Mouse (Mus musculus) midbrain, embryonic 15.5 days (tissue): Measurements from ENCODE around the gene Chad. TPM values are rescaled to one million over a fixed set of nuclear protein-coding genes. Genes with fewer than 3 reads are reported as not detected.

Experiments used
- ATAC-seq: fragments of 200-750 bp; cut with Nextera tagmentation; replicated peaks from 2 replicates; pipeline ENCODE4 v1.8.0; 2017; ENCODE audit warnings: moderate TSS enrichment
- H3K27ac ChIP-seq: fragments of 300-500 bp; sonication (generic); 2 replicates; pipeline ENCODE4 v1.5.1; 2015; ENCODE audit warnings: mild to moderate bottlenecking, inconsistent platforms
- H3K27me3 ChIP-seq: fragments of 300-500 bp; sonication (generic); replicated peaks from 2 replicates; pipeline ENCODE4 v1.6.1; 2015; ENCODE audit warnings: inconsistent platforms
- H3K36me3 ChIP-seq: fragments of 300-500 bp; sonication (generic); replicated peaks from 2 replicates; pipeline ENCODE4 v1.6.1; 2015; ENCODE audit warnings: inconsistent platforms
- H3K4me1 ChIP-seq: fragments of 300-500 bp; sonication (generic); 2 replicates; pipeline ENCODE4 v1.6.1; 2015; ENCODE audit warnings: inconsistent platforms
- H3K4me2 ChIP-seq: fragments of 300-500 bp; sonication (generic); 2 replicates; pipeline ENCODE4 v1.6.1; 2015; ENCODE audit warnings: inconsistent platforms, mild to moderate bottlenecking, moderate library complexity
- H3K4me3 ChIP-seq: fragments of 300-500 bp; sonication (generic); 2 replicates; pipeline ENCODE4 v1.5.1; 2015; ENCODE audit warnings: mild to moderate bottlenecking, inconsistent platforms
- H3K9ac ChIP-seq: fragments of 300-500 bp; sonication (generic); 2 replicates; pipeline ENCODE4 v1.6.1; 2015; ENCODE audit warnings: mild to moderate bottlenecking, inconsistent platforms
- H3K9me3 ChIP-seq: fragments of 300-500 bp; sonication (generic); 2 replicates; pipeline ENCODE4 v1.6.1; 2016; ENCODE audit warnings: inconsistent platforms
- WGBS: fragments of 180-500 bp; shearing (Covaris S2); methylation state at CpG from one replicate; pipeline ENCODE4 v1.1.7; 2015; ENCODE audit warnings: mixed read lengths; 5-methylcytosine and 5-hydroxymethylcytosine counted together
- polyA plus RNA-seq: library from polyadenylated mRNA; unstranded; fragments of >200 nt; fragmentation: Nextera tagmentation; extraction: Ambion mirVana; gene quantifications from 2 replicates; pipeline ENCODE4 v1.2.1, GENCODE M21; 2015

Gene Chad
- polyA plus RNA-seq, 1 experiment from 2014 or later, result 0.61 TPM

DNA sequence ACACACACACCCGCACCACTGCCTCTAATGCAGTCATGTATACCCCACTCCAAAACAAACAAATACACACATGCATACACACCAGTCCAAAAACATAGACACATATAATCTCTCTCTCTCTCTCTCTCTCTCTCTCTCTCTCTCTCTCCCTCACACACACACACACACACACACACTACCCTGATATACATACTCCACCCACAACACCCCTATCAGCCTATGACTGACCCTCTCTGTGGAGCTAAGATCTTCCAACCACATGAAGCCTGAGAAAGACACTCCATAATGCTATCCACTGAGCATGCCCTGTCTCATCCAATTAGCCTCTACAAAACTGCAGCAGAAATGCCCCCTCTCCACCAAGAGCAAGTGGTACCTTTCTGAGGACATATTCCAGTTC, 7.0 kb downstream of the Chad start:
- Histone ChIP-seq H3K36me3 (no peaks in the 10 kb centered on the region), H3K9me3 (no peaks in the 10 kb centered on the region), H3K27me3 (no peaks in the 10 kb centered on the region), H3K4me2 (no peak overlapping the region), H3K9ac (no peak overlapping the region), H3K4me3 (no peak overlapping the region), H3K4me1 (no peaks in the 10 kb centered on the region), H3K27ac (no peak overlapping the region)
- no peak for ATAC-seq
- WGBS, result 97% methylated on average over 1 of the region's 1 CpGs

DNA sequence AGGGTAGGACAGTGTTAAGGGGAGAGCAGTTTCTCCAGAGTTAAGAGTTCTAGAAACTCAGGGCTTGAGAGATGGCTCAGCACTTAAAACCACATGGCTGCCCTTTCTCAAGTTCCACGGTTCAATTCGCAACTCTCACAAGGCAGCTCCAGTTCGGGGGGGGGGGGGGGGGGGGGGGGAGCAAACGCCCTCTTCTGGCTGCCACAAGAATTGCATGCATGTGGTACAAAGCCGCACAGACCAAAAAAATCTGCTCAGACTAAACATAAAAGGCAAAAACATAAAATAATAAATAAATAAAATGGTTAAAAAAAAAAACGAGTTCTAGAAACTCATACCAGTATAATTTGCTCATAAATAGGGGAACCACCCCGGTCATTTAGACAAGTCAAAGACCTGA, 9.7 kb downstream of the Chad start:
- no peaks in the 10 kb centered on the region for H3K36me3 ChIP-seq
- H3K27ac ChIP-seq, result no peak overlapping the region
- WGBS, result 25% methylated on average over 6 of the region's 7 CpGs
- no peak overlapping the region for H3K9ac ChIP-seq
- no peak for ATAC-seq
- H3K27me3 ChIP-seq, result no peaks in the 10 kb centered on the region
- H3K4me2 ChIP-seq, result no peak overlapping the region
- H3K4me1 ChIP-seq, result no peaks in the 10 kb centered on the region
- H3K4me3 ChIP-seq, result no peak overlapping the region
- no peaks in the 10 kb centered on the region for H3K9me3 ChIP-seq

DNA sequence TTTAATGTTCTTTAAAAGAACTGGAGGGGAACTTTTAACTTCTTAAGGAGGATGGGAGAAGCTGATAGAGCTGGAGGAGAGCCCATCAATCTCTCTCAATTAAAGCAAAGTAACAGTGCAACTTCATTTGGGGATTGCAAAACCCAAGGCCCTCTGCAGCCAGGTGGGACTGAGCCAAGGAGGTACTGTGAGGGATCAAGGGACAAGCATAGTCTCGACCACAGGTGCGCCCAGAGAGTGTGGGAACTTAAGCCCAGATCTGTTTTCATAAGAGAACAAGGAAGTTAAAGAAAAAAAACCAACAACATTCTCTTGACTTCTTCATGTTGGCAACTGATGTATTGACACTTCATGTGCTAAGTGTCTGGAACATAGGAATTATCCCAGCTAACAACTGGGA, 10.2 kb downstream of the Chad start:
- WGBS, result 86% methylated on average over 2 of the region's 2 CpGs
- Histone ChIP-seq H3K9me3 (no peaks in the 10 kb centered on the region), H3K36me3 (no peaks in the 10 kb centered on the region), H3K4me3 (no peak overlapping the region), H3K9ac (no peak overlapping the region), H3K27me3 (no peaks in the 10 kb centered on the region), H3K27ac (no peak overlapping the region), H3K4me2 (no peak overlapping the region), H3K4me1 (no peaks in the 10 kb centered on the region)
- ATAC-seq, result no peak

DNA sequence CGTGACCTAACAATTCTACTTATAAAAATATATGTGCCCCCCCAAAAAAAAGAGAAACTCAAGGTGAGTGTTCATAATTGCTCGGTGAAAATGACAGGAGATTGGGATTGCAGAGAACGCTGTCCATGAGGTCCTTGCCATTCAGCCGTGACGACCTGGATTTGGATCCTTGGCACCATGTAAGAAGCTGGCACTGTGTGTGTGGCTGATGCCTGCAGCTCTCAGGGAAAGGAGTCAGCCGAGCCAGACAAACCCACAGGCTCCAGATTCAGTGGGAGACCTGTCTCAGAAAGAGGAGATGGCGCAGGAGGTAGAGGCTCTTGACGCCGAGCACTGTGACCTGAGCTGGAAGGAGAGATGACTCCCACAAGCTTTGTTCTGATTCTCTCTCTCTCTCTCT, 11.5 kb downstream of the Chad start:
- 90% methylated on average over 9 of the region's 9 CpGs for WGBS
- H3K9ac ChIP-seq, result no peak overlapping the region
- no peaks in the 10 kb centered on the region for H3K36me3 ChIP-seq
- no peak for ATAC-seq
- H3K4me1 ChIP-seq, result no peaks in the 10 kb centered on the region
- no peak overlapping the region for H3K27ac ChIP-seq
- no peak overlapping the region for H3K4me3 ChIP-seq
- H3K4me2 ChIP-seq, result no peak overlapping the region
- H3K9me3 ChIP-seq, result no peaks in the 10 kb centered on the region
- H3K27me3 ChIP-seq, result no peaks in the 10 kb centered on the region

DNA sequence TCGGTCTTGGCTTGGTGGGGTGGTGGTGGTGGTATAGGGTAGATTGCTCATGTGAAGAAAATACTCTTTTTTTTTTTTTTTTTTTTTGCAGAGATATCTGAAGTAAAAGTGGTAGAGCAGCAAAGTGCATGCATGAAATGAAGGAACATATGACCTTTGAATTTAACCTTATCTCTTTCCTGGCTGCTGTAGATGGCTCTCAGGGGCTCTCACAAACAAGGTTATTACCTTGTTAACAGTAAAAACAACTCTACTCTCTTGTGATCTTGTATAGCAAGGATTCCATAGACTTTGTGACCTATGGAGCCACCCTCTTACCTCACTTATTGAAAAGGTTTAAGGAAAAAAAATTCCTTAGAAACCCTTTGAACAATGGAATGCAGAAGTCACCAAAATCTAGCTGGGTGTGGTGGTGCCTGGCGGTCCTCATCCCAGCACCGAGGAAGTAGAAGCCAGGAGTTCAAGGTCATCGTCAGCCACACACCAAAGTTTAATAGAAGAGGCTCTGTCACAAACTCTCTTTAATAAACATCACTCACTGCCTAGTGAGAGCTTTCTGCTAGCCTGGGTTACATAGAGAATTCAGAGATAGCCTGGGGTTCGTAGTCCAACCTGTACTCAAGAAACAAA, 15.4 kb downstream of the Chad start:
- H3K4me2 ChIP-seq, result no peak overlapping the region
- no peaks in the 10 kb centered on the region for H3K4me1 ChIP-seq
- H3K36me3 ChIP-seq, result no peaks in the 10 kb centered on the region
- H3K9me3 ChIP-seq, result no peaks in the 10 kb centered on the region
- no peak for ATAC-seq
- H3K4me3 ChIP-seq, result no peak overlapping the region
- H3K9ac ChIP-seq, result no peak overlapping the region
- no peaks in the 10 kb centered on the region for H3K27me3 ChIP-seq
- no peak overlapping the region for H3K27ac ChIP-seq
- WGBS, result 93% methylated on average over 5 of the region's 5 CpGs

DNA sequence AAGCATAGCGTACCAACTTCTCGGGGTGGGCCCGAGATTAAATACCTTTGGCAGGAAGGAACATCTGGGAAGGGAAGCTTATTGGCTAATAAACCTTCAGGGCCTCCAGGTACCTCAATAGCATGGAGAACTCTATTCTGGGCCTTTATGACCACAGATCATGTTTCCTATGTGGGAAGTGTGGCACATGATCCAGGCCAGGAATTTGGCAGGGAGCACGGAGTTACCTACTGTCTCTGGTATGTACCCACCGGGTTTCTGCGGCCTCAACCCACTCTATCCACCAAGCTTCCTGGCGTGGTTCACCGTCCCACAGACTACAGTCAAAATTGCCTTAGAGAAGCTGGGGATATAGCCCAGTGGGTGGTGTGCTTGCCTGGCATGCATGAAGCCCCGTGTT, 20.2 kb downstream of the Chad start:
- H3K27ac ChIP-seq, result no peak overlapping the region
- no peak for ATAC-seq
- no peak overlapping the region for H3K9ac ChIP-seq
- H3K4me1 ChIP-seq, result no peaks in the 10 kb centered on the region
- H3K27me3 ChIP-seq, result no peaks in the 10 kb centered on the region
- no peak overlapping the region for H3K4me2 ChIP-seq
- H3K36me3 ChIP-seq, result no peaks in the 10 kb centered on the region
- 96% methylated on average over 9 of the region's 9 CpGs for WGBS
- H3K4me3 ChIP-seq, result no peak overlapping the region
- H3K9me3 ChIP-seq, result no peaks in the 10 kb centered on the region

DNA sequence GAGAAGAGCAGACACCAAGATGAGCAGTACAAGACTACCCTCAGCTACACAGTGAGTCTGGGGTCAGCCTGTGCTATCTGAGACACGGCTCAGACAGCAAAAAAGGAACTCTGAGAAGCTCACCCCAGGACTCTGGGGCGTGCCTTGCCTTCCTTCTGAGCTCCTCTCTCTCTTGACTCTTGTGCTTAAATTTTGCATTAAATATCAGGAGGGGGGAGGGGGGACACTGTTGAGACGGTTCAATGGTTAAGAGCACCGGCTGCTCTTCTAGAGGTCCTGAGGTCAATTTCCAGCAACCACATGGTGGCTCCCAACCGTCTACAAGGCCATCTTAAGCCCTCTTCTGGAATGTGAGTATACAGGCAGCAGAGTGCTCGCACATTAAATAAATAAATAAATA, 22.7 kb downstream of the Chad start:
- no peak for ATAC-seq
- 65% methylated on average over 6 of the region's 6 CpGs for whole genome bisulfite sequencing
- Histone ChIP-seq H3K27me3 (no peaks in the 10 kb centered on the region), H3K9ac (no peak overlapping the region), H3K4me2 (no peak overlapping the region), H3K9me3 (no peaks in the 10 kb centered on the region), H3K4me1 (no peaks in the 10 kb centered on the region), H3K36me3 (no peaks in the 10 kb centered on the region), H3K4me3 (no peak overlapping the region), H3K27ac (no peak overlapping the region)

DNA sequence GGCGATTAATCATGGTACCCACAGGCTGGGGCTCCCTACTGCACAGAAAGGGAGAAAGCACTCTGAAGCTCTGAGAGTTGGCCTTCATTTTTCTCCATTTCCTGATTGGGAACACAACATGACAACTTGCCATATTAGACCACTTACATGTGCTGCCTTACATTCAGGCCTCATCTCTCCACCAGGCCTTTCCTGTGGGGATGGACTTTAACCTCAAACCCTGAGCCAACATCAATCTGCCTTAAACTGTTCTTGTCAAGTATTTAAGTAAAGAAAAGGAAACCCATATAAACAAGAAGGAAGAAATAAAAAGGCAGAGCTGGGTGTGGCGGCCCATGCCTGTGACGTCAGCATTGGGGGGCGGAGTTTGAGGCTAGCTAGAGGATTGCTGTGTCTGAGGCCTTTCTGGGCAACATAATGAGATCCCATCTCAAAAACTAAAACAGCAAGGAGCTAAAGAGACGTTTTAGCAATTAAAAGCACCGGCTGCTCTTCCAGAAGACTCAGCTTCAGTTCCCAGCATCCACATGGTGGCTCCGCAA, 31.5 kb downstream of the Chad start:
- H3K27me3 ChIP-seq, result peaks cover 8% of the 10 kb centered on the region; the same call in 1 of the 2 replicates
- 68% methylated on average over 7 of the region's 7 CpGs for WGBS
- H3K4me1 ChIP-seq, result peaks cover 2% of the 10 kb centered on the region; the same call in 1 of the 2 replicates
- H3K4me3 ChIP-seq, result no peak overlapping the region
- no peak overlapping the region for H3K27ac ChIP-seq
- ATAC-seq, result no peak
- no peaks in the 10 kb centered on the region for H3K36me3 ChIP-seq
- no peak overlapping the region for H3K9ac ChIP-seq
- H3K9me3 ChIP-seq, result no peaks in the 10 kb centered on the region
- H3K4me2 ChIP-seq, result no peak overlapping the region

DNA sequence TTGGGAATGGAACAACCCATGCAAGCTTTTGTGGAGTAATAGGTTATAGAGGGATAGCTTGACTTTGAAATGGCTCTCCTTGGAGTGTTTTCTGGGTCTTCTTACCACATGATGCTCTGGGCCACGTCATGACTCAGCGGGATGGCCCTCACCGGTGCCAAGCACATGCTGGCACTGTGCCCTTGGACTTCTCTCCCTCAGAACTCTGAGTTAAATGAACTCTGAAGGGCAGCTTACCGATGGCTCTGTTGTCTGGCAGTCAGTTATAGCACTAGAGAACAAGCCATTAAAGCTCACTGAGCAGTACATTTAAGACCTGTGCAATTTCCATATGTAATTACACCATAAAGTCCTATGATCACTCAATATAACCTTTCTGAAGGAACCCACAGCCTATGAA, 32.5 kb downstream of the Chad start:
- ATAC-seq, result no peak
- 82% methylated on average over 4 of the region's 4 CpGs for WGBS
- H3K9me3 ChIP-seq, result no peaks in the 10 kb centered on the region
- H3K4me2 ChIP-seq, result no peak overlapping the region
- no peak overlapping the region for H3K27ac ChIP-seq
- H3K27me3 ChIP-seq, result peaks cover 11% of the 10 kb centered on the region; the same call in 1 of the 2 replicates
- H3K36me3 ChIP-seq, result no peaks in the 10 kb centered on the region
- peaks cover 10% of the 10 kb centered on the region for H3K4me1 ChIP-seq
- no peak overlapping the region for H3K9ac ChIP-seq
- no peak overlapping the region for H3K4me3 ChIP-seq

DNA sequence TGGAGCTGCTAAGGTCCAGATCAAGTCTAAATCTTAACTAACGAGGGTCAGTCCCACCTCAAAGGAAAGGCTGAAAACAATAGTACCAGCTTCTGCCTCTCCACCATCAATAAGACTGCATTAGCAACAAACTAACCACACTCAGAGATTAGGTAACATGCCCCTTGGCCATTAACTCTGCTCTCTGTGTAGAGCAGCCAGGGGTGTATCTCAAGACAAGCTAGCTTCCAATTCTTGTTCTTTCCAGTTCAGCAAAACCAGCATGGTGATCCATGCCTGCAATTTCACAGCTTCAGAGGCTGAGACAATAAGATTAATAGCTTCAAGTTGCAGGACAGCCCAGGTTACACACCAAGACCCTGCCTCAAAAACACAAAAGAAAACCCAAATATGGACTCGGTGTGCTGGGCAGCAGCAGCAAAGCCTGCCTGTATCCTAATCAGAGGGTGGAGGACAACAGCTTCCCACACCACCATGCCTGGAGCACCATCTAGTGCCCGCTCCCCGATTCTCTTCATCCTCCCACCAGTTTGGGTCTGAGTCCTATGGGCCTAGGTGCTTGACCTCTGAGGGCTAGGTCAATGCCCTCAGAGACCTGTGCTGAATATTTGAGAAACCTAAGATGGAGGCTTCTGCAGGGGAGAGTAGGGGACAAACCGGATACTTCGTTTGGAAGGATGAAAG, 33.7 kb downstream of the Chad start:
- Histone ChIP-seq H3K27me3 (peaks cover 11% of the 10 kb centered on the region; the same call in 1 of the 2 replicates), H3K9ac (no peak overlapping the region), H3K36me3 (no peaks in the 10 kb centered on the region), H3K9me3 (no peaks in the 10 kb centered on the region), H3K4me1 (peaks cover 10% of the 10 kb centered on the region), H3K27ac (no peak overlapping the region), H3K4me2 (no peak overlapping the region), H3K4me3 (no peak overlapping the region)
- no peak for ATAC-seq
- WGBS, result 78% methylated on average over 6 of the region's 6 CpGs

DNA sequence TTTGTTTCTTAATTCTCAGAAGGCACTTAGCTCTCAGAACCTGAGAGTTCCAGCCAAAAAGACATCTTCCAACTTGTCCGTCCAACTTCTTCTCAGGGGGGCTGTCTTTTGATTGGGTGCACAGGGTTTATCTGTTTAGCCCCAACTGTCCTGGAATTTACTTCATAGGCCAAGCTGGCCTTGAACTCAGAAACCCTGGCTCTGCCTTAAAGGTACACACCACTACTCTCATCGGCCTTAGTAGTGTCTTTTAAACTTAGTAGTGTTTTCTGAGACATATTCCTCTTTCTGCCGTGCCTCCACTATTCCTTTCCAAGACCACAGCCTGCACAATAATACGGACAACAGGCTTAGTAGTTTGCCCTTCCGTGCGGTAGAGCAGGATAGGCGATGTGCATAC, 35.6 kb downstream of the Chad start:
- WGBS, result 92% methylated on average over 7 of the region's 7 CpGs
- ATAC-seq, result no peak

DNA sequence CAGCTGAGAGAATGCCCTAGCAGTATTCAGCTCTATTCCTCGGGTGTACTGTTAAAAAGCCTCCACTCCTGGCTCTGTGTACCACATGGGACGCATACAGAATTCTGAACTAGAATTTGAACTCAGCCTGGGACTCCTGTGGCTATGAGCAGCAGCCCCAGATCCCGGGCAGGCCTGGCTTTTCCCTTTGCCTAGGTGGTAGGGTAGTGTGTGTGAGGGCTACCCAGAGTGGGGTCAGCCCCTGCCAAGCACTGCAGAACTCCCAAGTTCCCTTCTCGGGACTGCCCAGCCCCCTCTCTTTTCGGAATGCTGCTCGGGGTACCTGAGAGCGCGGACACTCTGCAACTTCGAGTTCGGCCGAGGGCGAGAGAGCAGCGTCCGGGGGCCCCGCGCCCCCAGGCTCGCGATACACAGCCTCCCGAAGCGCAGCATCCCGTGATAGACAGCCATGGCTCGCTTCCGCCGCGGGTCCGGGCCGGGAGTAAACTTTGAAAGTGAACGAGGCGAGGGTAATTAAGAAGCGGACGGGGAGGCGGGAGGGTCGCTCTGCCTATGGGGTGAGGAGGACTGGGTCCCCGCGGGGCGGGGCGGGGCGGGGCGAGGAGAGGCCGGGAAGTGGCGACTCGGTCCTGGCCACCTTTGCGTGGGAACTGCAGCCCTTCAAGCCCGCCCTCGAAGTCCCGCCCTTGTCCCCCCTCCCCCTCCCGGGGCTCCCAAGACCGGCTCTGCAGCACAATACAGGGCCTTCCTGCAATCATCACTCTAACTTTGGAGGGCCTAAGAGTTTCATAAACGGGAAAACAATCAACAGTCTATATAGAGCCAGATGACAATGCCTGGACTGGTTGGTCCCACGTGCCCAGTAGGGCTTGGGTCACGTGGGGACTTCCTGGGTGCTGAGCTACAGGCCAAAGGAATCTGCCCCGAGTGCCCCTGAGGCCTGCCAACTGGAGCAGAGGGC, 36.8 kb downstream of the Chad start, which contains the start of gene Acsf2:
Gene Acsf2, minus strand, starts transcription at position 551 of the 961 bp plus-strand sequence.
- Histone ChIP-seq H3K9ac (peak within 1 kb of the TSS; percentile 38), H3K9me3 (no peaks in the 10 kb centered on the region), H3K4me2 (peak within 1 kb of the TSS; percentile 77), H3K27me3 (peaks cover 11% of the 10 kb centered on the region; the same call in 1 of the 2 replicates), H3K4me1 (peaks cover 10% of the 10 kb centered on the region), H3K27ac (no peak within 1 kb of the TSS), H3K4me3 (peak within 1 kb of the TSS; percentile 39), H3K36me3 (no peaks in the 10 kb centered on the region)
- 1% methylated on average over 44 of the region's 52 CpGs for WGBS
- ATAC-seq, result peak; percentile 74

More for the DNA sequence above, 35.6 kb downstream of the Chad start:
- Histone ChIP-seq H3K36me3 (no peaks in the 10 kb centered on the region), H3K27ac (no peak overlapping the region), H3K9ac (no peak overlapping the region), H3K4me2 (no peak overlapping the region), H3K4me1 (peaks cover 10% of the 10 kb centered on the region), H3K9me3 (no peaks in the 10 kb centered on the region), H3K27me3 (peaks cover 11% of the 10 kb centered on the region; the same call in 1 of the 2 replicates), H3K4me3 (no peak overlapping the region)
